Mouse (Mus musculus) spleen, adult 2 months (tissue): ENCODE data around the gene Adcy1. TPM values are rescaled to one million over a fixed set of nuclear protein-coding genes. Genes with fewer than 3 reads are reported as not detected.
A peak's percentile ranks its signal among the peaks of the same experiment; 100 is the strongest.

Experiments
- DNase-seq, 2 experiments: peaks; one replicate each; pipeline versions ENCODE4 v3.0.0 to v3.0.0-alpha.2; 2012 to 2021; ENCODE audit warnings: low spot score in 2 of 2, low read depth in 1 of 2
- H3K27ac ChIP-seq: fragments of 200-500 bp; 2 replicates; pipeline ENCODE4 v1.5.1; 2012; ENCODE audit warnings: low read length, inconsistent platforms; ENCODE audit not compliant: insufficient read depth
- H3K27me3 ChIP-seq: fragments of 200-500 bp; 2 replicates; pipeline ENCODE4 v1.6.1; 2012; ENCODE audit warnings: mild to moderate bottlenecking, moderate library complexity, low read length, inconsistent platforms; ENCODE audit not compliant: control insufficient read depth, insufficient read depth
- H3K36me3 ChIP-seq: fragments of 200-500 bp; 2 replicates; pipeline ENCODE4 v1.6.1; 2012; ENCODE audit warnings: mild to moderate bottlenecking, low read length, inconsistent platforms; ENCODE audit not compliant: control insufficient read depth, insufficient read depth
- H3K4me1 ChIP-seq: fragments of 200-500 bp; 2 replicates; pipeline ENCODE4 v1.6.1; 2011; ENCODE audit warnings: inconsistent platforms; ENCODE audit not compliant: control insufficient read depth, insufficient read depth, insufficient read length
- H3K4me3 ChIP-seq: fragments of 200-500 bp; 2 replicates; pipeline ENCODE4 v1.5.1; 2011; ENCODE audit warnings: mild to moderate bottlenecking, inconsistent platforms; ENCODE audit not compliant: insufficient read depth, insufficient read length; ENCODE audit errors: extremely low read depth
- CTCF ChIP-seq: fragments of 200-500 bp; IDR thresholded peaks from 2 replicates; pipeline ENCODE4 v1.5.1; 2011; ENCODE audit warnings: mild to moderate bottlenecking, inconsistent platforms; ENCODE audit not compliant: insufficient read depth, insufficient read length, insufficient replicate concordance; ENCODE audit errors: extremely low read depth
- POLR2A ChIP-seq: fragments of 200-500 bp; IDR thresholded peaks from 2 replicates; pipeline ENCODE4 v1.6.1; 2011; ENCODE audit warnings: low read depth, low read length, inconsistent platforms
- WGBS: fragments of 180-500 bp; shearing (Covaris S2); methylation state at CpG from one replicate; pipeline ENCODE4 v1.1.7; 2018; 5-methylcytosine and 5-hydroxymethylcytosine counted together
- polyA plus RNA-seq: library from polyadenylated mRNA; depleted of rRNA; stranded (reverse); fragments of >200 nt; gene quantifications from 2 replicates; pipeline ENCODE4 v1.2.3, GENCODE M21; 2012; rRNA removed

Adcy1 gene
- polyA plus RNA-seq = 1.2 and 3.0 TPM in 2 replicates

DNA sequence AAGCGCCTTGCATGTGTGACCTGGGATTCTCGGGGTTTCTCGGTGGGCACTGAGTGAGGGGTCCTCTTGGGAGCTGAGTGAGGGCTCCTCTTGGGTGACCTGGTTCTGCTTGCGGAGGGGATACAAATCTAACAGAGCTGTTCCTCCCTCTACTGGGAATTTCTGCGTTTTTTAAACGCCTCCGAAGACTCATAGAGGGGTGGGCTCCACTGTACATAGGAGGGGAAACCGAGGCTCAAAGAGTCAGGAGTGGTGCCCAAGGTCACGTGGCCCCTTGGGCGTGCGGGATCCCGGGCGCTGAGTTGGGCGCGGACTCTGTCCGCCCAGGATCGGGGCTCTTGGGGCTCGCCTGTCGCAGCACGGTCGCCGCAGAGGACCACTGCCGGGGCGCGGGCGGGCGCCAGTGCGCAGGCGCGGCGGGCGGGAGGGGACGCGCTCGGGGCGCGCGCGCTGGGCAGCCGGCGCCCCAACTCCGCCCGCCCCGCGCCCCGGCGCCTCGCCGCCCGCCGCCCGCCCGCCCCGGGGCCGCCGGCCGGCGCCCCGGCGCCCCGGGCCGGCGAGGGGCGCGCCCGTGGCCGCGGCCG is at the start of gene Adcy1:
Gene Adcy1 (plus strand): TSS at position 489 of the 584 bp plus-strand sequence.
- Histone ChIP-seq H3K36me3 (no peaks in the 10 kb centered on the region), H3K4me1 (no peaks in the 10 kb centered on the region), H3K4me3 (peak within 1 kb of the TSS; percentile 12; the same call in 1 of the 2 replicates), H3K27ac (no peak within 1 kb of the TSS), H3K27me3 (peaks cover 3% of the 10 kb centered on the region; the same call in 1 of the 2 replicates)
- 30% methylated on average over 68 of the region's 69 CpGs for WGBS
- no peak for DNase-seq
- TF ChIP-seq CTCF (no peak), POLR2A (no peak)

DNA sequence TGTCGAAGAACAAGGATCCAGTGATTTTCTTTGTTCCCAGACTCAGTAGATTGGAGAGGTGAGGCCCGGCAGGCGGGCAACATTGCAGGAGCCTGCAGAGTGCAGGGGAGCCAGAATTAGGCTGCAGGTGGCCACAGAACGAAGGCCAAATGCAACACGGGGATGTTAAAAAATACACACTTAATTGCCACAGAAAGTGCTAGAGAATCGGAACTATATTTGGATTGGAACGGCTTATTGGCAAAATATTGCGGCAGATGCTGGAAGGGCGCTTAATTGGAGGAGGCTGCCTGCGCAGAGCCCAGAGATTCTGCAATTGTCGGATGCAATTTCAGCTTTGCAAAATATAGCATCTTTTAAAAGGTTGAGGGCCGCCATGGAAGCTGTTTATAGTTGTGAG is 46.4 kb upstream of the Adcy1 start:
- Histone ChIP-seq H3K4me3 (no peak overlapping the region), H3K36me3 (no peaks in the 10 kb centered on the region), H3K4me1 (no peaks in the 10 kb centered on the region), H3K27me3 (no peaks in the 10 kb centered on the region), H3K27ac (no peak overlapping the region)
- DNase-seq = no peak
- 87% methylated on average over 12 of the region's 12 CpGs for WGBS
- no peak for TF ChIP-seq CTCF
- no peak for TF ChIP-seq POLR2A

DNA sequence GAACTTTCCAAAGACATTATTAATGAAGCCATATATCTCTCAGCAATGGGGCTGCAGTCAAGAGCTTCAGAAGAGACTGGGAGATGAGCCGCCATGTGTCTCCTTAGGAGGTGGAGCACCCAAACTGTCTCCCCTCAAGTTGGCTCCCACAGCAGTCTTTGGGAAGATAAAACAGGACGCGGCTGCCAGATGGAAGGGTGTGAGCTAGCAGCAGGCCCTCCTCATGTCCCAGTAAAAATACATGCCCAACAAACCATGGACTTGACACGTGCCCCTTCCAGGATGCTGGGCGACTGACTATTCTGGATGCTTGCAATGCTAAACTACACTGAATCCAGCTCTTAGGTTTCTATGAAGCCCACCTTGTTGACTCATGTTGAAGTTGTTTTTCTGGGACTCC is 45.2 kb upstream of the Adcy1 start:
- H3K4me3 ChIP-seq = no peak overlapping the region
- H3K27me3 ChIP-seq = no peaks in the 10 kb centered on the region
- DNase-seq = no peak
- H3K27ac ChIP-seq = no peak overlapping the region
- WGBS = 92% methylated on average over 5 of the region's 5 CpGs
- H3K4me1 ChIP-seq = no peaks in the 10 kb centered on the region
- TF ChIP-seq CTCF (no peak), POLR2A (no peak)
- H3K36me3 ChIP-seq = no peaks in the 10 kb centered on the region

DNA sequence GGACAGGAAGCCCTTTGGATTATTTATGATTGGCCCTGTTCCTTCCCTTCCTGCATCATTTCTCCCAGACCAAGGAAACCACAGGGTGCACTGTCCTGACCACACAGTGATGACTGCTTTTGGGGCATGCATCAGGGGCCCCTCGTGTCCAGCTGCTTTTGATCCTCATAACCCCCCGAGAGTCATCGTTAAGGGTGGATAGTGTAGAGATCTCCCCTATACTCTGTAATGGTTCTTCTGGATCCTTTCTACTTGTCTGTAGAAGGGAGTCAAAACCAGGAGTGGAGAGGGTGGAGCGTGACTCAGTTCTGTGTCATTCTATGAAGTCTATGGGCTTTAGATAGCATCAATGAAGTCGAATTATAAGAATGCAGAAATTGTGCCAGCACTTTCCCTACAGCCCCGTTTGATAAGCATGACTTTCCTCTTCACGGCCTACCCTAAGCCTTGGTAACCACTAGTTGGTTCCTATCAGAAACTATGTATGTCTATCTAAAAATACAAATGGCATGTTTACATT is 44.2 kb upstream of the Adcy1 start:
- Histone ChIP-seq H3K4me3 (no peak overlapping the region), H3K36me3 (no peaks in the 10 kb centered on the region), H3K27me3 (no peaks in the 10 kb centered on the region), H3K27ac (no peak overlapping the region), H3K4me1 (no peaks in the 10 kb centered on the region)
- 77% methylated on average over 7 of the region's 7 CpGs for WGBS
- TF ChIP-seq CTCF (no peak), POLR2A (no peak)
- DNase-seq = no peak

DNA sequence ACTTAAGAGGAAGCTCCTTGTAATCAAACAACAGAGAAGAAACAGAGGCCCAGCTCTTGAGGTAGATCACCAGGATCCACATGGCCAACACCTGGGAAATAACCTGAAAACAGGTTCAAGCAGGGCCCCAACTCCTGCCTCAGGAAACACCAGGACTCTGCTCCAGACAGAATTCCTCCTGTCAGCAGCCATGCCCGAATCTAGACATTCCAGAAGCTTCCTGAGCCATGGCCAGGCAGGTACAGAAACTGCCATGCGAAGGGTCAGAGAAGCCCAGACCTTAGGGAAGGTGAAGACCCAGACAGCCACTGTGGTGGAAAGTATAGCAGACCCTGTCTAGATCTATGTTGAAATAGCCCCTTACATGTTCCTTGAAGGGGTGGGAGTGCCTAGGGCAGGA is 30.2 kb upstream of the Adcy1 start:
- TF ChIP-seq POLR2A (no peak), CTCF (no peak)
- H3K4me3 ChIP-seq = no peak overlapping the region
- no peak overlapping the region for H3K27ac ChIP-seq
- no peaks in the 10 kb centered on the region for H3K36me3 ChIP-seq
- DNase-seq = no peak
- WGBS = 65% methylated on average over 2 of the region's 2 CpGs
- H3K27me3 ChIP-seq = no peaks in the 10 kb centered on the region
- no peaks in the 10 kb centered on the region for H3K4me1 ChIP-seq

DNA sequence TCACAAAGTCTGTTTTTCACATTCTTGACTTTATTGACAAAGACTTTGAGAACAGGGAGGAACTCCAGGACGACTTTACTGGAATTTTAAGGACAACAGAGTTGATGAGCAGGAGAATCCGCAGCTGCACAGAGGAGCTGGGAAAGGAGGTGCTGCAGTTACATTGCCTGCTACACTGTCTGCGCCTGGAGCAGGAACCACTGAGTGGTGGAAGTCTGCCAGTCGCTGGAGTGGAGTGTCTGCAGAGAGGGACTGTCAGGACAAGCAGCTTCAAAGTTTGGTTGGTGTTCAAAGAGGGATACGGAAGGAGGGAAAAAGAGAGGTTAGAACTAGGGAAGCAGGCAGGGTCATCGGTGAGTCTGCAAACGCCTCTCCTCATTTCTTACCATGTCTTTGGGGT is 23.6 kb upstream of the Adcy1 start:
- H3K36me3 ChIP-seq = no peaks in the 10 kb centered on the region
- no peaks in the 10 kb centered on the region for H3K27me3 ChIP-seq
- no peak for DNase-seq
- H3K27ac ChIP-seq = no peak overlapping the region
- no peak overlapping the region for H3K4me3 ChIP-seq
- no peaks in the 10 kb centered on the region for H3K4me1 ChIP-seq
- 41% methylated on average over 7 of the region's 7 CpGs for WGBS
- no peak for TF ChIP-seq POLR2A
- TF ChIP-seq CTCF = no peak

DNA sequence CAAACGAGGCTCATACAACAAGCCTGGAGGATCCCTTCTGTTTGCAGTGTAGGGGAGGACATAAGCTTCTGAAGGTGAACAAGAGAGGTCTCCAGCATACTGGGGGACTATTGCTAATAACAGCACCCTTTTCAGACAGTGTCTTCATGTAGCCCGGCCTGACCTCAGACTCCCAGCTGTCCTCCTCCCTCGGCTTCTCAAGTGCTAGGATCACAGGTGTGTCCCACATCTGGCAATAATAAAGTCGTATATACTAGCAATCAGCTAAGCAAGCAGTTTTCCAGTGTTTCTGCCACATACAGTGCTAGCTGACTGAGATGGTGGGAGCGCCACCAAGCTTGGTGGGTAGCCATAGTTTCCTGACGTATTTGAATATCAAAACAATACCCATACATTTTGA is 22.5 kb upstream of the Adcy1 start:
- H3K4me3 ChIP-seq = no peak overlapping the region
- WGBS = 72% methylated on average over 6 of the region's 6 CpGs
- H3K4me1 ChIP-seq = no peaks in the 10 kb centered on the region
- H3K27me3 ChIP-seq = no peaks in the 10 kb centered on the region
- DNase-seq = no peak
- TF ChIP-seq POLR2A (no peak), CTCF (no peak)
- H3K36me3 ChIP-seq = no peaks in the 10 kb centered on the region
- H3K27ac ChIP-seq = no peak overlapping the region
